Mouse (Mus musculus) kidney, embryonic 14.5 days (tissue): Measurements from ENCODE around the gene Serpina11. TPM values are rescaled to one million over a fixed set of nuclear protein-coding genes. Genes with fewer than 3 reads are reported as not detected.
A peak's percentile ranks its signal among the peaks of the same experiment; 100 is the strongest.

Experiments
- ATAC-seq: fragments of 200-750 bp; cut with Nextera tagmentation; 2 replicates; pipeline ENCODE4 v1.8.0; 2017; ENCODE audit warnings: moderate number of reproducible peaks, mild to moderate bottlenecking, moderate TSS enrichment, moderate library complexity; ENCODE audit not compliant: low FRiP score, low TSS enrichment
- H3K27ac ChIP-seq: fragments of 300-500 bp; sonication (generic); 2 replicates; pipeline ENCODE4 v1.5.1; 2014; ENCODE audit warnings: low read depth, mild to moderate bottlenecking, low read length, moderate library complexity, mixed read lengths
- H3K27me3 ChIP-seq: fragments of 300-500 bp; sonication (generic); 2 replicates; pipeline ENCODE4 v1.6.1; 2014; ENCODE audit warnings: mild to moderate bottlenecking, low read length; ENCODE audit not compliant: control insufficient read depth, insufficient read depth
- H3K36me3 ChIP-seq: fragments of 300-500 bp; sonication (generic); 2 replicates; pipeline ENCODE4 v1.6.1; 2014; ENCODE audit warnings: low read length, mixed read lengths; ENCODE audit not compliant: control insufficient read depth, insufficient read depth
- H3K4me1 ChIP-seq: fragments of 300-500 bp; sonication (generic); 2 replicates; pipeline ENCODE4 v1.6.1; 2014; ENCODE audit warnings: low read length, mixed read lengths; ENCODE audit not compliant: control insufficient read depth, insufficient read depth
- H3K4me2 ChIP-seq: fragments of 300-500 bp; sonication (generic); replicated peaks from 2 replicates; pipeline ENCODE4 v1.6.1; 2014; ENCODE audit warnings: low read depth, mild to moderate bottlenecking, low read length
- H3K4me3 ChIP-seq: fragments of 300-500 bp; sonication (generic); 2 replicates; pipeline ENCODE4 v1.5.1; 2014; ENCODE audit warnings: mild to moderate bottlenecking, low read length
- H3K9ac ChIP-seq: fragments of 300-500 bp; sonication (generic); 2 replicates; pipeline ENCODE4 v1.6.1; 2014; ENCODE audit warnings: low read depth, mild to moderate bottlenecking, low read length, moderate library complexity
- H3K9me3 ChIP-seq: fragments of 300-500 bp; sonication (generic); 2 replicates; pipeline ENCODE4 v1.6.1; 2016; ENCODE audit warnings: low read length; ENCODE audit not compliant: control insufficient read depth
- WGBS: fragments of 180-500 bp; shearing (Covaris S2); extraction: QIAGEN DNeasy Blood & Tissue Kit; methylation state at CpG from one replicate; pipeline ENCODE4 v1.1.7; 2014; 5-methylcytosine and 5-hydroxymethylcytosine counted together
- polyA plus RNA-seq: library from polyadenylated mRNA; unstranded; fragments of >200 nt; fragmentation: Nextera tagmentation; extraction: Ambion mirVana; gene quantifications from 2 replicates; pipeline ENCODE4 v1.2.1, GENCODE M21; 2014

The Serpina11 gene
- polyA plus RNA-seq, 1 experiment from 2014 or later: not detected

GRCm38 (mm10) chr12:104000594-104000993, 10.8 kb upstream of the Serpina11 start:
- Histone ChIP-seq H3K9ac (no peak overlapping the region), H3K27ac (no peak overlapping the region), H3K36me3 (no peaks in the 10 kb centered on the region), H3K4me1 (0 out of 2 replicates have a peak, but pooled peaks cover 5% of the 10 kb centered on the region), H3K4me2 (no peak overlapping the region), H3K9me3 (peaks cover 4% of the 10 kb centered on the region; the same call in 1 of the 2 replicates), H3K4me3 (no peak overlapping the region), H3K27me3 (no peaks in the 10 kb centered on the region)
- 90% methylated on average over 3 of the region's 3 CpGs for WGBS
- ATAC-seq: no peak

GRCm38 (mm10) chr12:103999611-104000010, 9.9 kb upstream of the Serpina11 start:
- H3K4me3 ChIP-seq: no peak overlapping the region
- no peak overlapping the region for H3K9ac ChIP-seq
- H3K27me3 ChIP-seq: no peaks in the 10 kb centered on the region
- 82% methylated on average over 8 of the region's 8 CpGs for WGBS
- H3K36me3 ChIP-seq: no peaks in the 10 kb centered on the region
- H3K9me3 ChIP-seq: peaks cover 3% of the 10 kb centered on the region; the same call in 1 of the 2 replicates
- no peak for ATAC-seq
- no peak overlapping the region for H3K27ac ChIP-seq
- H3K4me1 ChIP-seq: 0 out of 2 replicates have a peak, but pooled peaks cover 5% of the 10 kb centered on the region
- no peak overlapping the region for H3K4me2 ChIP-seq

- Histone ChIP-seq H3K27ac (no peak overlapping the region), H3K4me2 (no peak overlapping the region), H3K4me1 (no peaks in the 10 kb centered on the region), H3K27me3 (no peaks in the 10 kb centered on the region), H3K9ac (no peak overlapping the region), H3K4me3 (no peak overlapping the region), H3K9me3 (no peaks in the 10 kb centered on the region), H3K36me3 (no peaks in the 10 kb centered on the region)
- ATAC-seq: no peak
- WGBS: 64% methylated on average over 2 of the region's 2 CpGs
Measured at GRCm38 (mm10) chr12:103996513-103996912, 6.8 kb upstream of the Serpina11 start.

GRCm38 (mm10) chr12:103995292-103996072, 5.7 kb upstream of the Serpina11 start:
- no peak overlapping the region for H3K4me2 ChIP-seq
- no peak overlapping the region for H3K27ac ChIP-seq
- H3K4me1 ChIP-seq: no peaks in the 10 kb centered on the region
- no peaks in the 10 kb centered on the region for H3K9me3 ChIP-seq
- H3K9ac ChIP-seq: no peak overlapping the region
- no peaks in the 10 kb centered on the region for H3K27me3 ChIP-seq
- no peak overlapping the region for H3K4me3 ChIP-seq
- H3K36me3 ChIP-seq: no peaks in the 10 kb centered on the region
- peak; percentile 75 for ATAC-seq
- WGBS: 37% methylated on average over 5 of the region's 5 CpGs

GRCm38 (mm10) chr12:103992945-103993344, 3.2 kb upstream of the Serpina11 start:
- Histone ChIP-seq H3K27ac (no peak overlapping the region), H3K9me3 (no peaks in the 10 kb centered on the region), H3K4me2 (no peak overlapping the region), H3K27me3 (no peaks in the 10 kb centered on the region), H3K4me3 (no peak overlapping the region), H3K4me1 (no peaks in the 10 kb centered on the region), H3K36me3 (no peaks in the 10 kb centered on the region), H3K9ac (no peak overlapping the region)
- WGBS: 70% methylated on average over 7 of the region's 7 CpGs
- ATAC-seq: no peak

GRCm38 (mm10) chr12:103989514-103989767, 316 bp downstream of the Serpina11 start:
- H3K4me3 ChIP-seq: no peak overlapping the region

GRCm38 (mm10) chr12:103988754-103989513, 823 bp downstream of the Serpina11 start:
- no peak overlapping the region for H3K27ac ChIP-seq
- H3K36me3 ChIP-seq: no peaks in the 10 kb centered on the region
- 49% methylated on average over 14 of the region's 14 CpGs for WGBS
- H3K4me2 ChIP-seq: no peak overlapping the region
- ATAC-seq: no peak
- H3K27me3 ChIP-seq: no peaks in the 10 kb centered on the region
- H3K4me1 ChIP-seq: no peaks in the 10 kb centered on the region
- H3K9me3 ChIP-seq: no peaks in the 10 kb centered on the region
- no peak overlapping the region for H3K4me3 ChIP-seq
- no peak overlapping the region for H3K9ac ChIP-seq

More at GRCm38 (mm10) chr12:103989514-103989767, 316 bp downstream of the Serpina11 start:
- 66% methylated on average over 2 of the region's 2 CpGs for WGBS
- Histone ChIP-seq H3K36me3 (no peaks in the 10 kb centered on the region), H3K4me1 (no peaks in the 10 kb centered on the region), H3K9ac (no peak overlapping the region), H3K27ac (no peak overlapping the region), H3K27me3 (no peaks in the 10 kb centered on the region), H3K9me3 (no peaks in the 10 kb centered on the region), H3K4me2 (no peak overlapping the region)
- no peak for ATAC-seq

- Histone ChIP-seq H3K4me2 (no peak overlapping the region), H3K27me3 (no peaks in the 10 kb centered on the region), H3K36me3 (no peaks in the 10 kb centered on the region), H3K9me3 (no peaks in the 10 kb centered on the region), H3K4me1 (no peaks in the 10 kb centered on the region), H3K9ac (no peak overlapping the region), H3K27ac (no peak overlapping the region), H3K4me3 (no peak overlapping the region)
- no peak for ATAC-seq
- 68% methylated on average over 5 of the region's 5 CpGs for WGBS
Measured at GRCm38 (mm10) chr12:103985868-103986267, 3.9 kb downstream of the Serpina11 start.

- H3K4me2 ChIP-seq: no peak overlapping the region
- ATAC-seq: no peak
- H3K4me1 ChIP-seq: no peaks in the 10 kb centered on the region
- no peaks in the 10 kb centered on the region for H3K9me3 ChIP-seq
- H3K4me3 ChIP-seq: no peak overlapping the region
- 63% methylated on average over 4 of the region's 4 CpGs for WGBS
- H3K9ac ChIP-seq: no peak overlapping the region
- H3K27me3 ChIP-seq: no peaks in the 10 kb centered on the region
- no peaks in the 10 kb centered on the region for H3K36me3 ChIP-seq
- H3K27ac ChIP-seq: no peak overlapping the region
Measured at GRCm38 (mm10) chr12:103984935-103985334, 4.8 kb downstream of the Serpina11 start.
